Mouse (Mus musculus) urinary bladder, adult 18-20 months (tissue): Measurements from ENCODE around the gene Thap7.
"Not testable (repeated sequence)": the region's sequence is repeated elsewhere in the genome, so short reads cannot be mapped to it uniquely, and the experiment has no call there.

ENCODE experiments used
- DNase-seq, 2 experiments: peaks; one replicate each; pipeline ENCODE4 v3.0.0; 2022; ENCODE audit warnings: low spot score in 2 of 2, mixed read lengths in 2 of 2

Thap7 gene

GRCm38 (mm10) chr16:17530640-17531288 is at the start of gene Thap7:
TSS of gene Thap7 (minus strand) at chr16:17531136.
- DNase-seq: peak; percentile 92 to 94

GRCm38 (mm10) chr16:17576825-17577215 is 45.9 kb upstream of the Thap7 start:
- no peak for DNase-seq

GRCm38 (mm10) chr16:17575870-17576824 is 45.2 kb upstream of the Thap7 start:
- DNase-seq: peak; percentile 59 to 62

- no peak for DNase-seq
Observed at GRCm38 (mm10) chr16:17566186-17566585, 35.2 kb upstream of the Thap7 start.

GRCm38 (mm10) chr16:17564771-17565170 is 33.8 kb upstream of the Thap7 start:
- DNase-seq: no peak

- no peak for DNase-seq
Observed at GRCm38 (mm10) chr16:17564221-17564620, 33.3 kb upstream of the Thap7 start.

GRCm38 (mm10) chr16:17563580-17563979 is 32.6 kb upstream of the Thap7 start:
- DNase-seq: no peak

- peak in 1 of 2 experiments; percentile 11 for DNase-seq
Observed at GRCm38 (mm10) chr16:17561751-17562208, 30.8 kb upstream of the Thap7 start, which contains the start of gene P2rx6. TSS of gene P2rx6 (plus strand) at chr16:17561885.

- DNase-seq: peak; percentile 18 to 56
Observed at GRCm38 (mm10) chr16:17561128-17561750, 30.3 kb upstream of the Thap7 start, which contains the start of gene Lrrc74b. TSS of gene Lrrc74b (minus strand) at chr16:17561247.

GRCm38 (mm10) chr16:17559396-17560027 is 28.6 kb upstream of the Thap7 start:
- DNase-seq: no peak

- no peak for DNase-seq
Observed at GRCm38 (mm10) chr16:17558811-17559210, 27.9 kb upstream of the Thap7 start.

GRCm38 (mm10) chr16:17557947-17558480 is 27.1 kb upstream of the Thap7 start:
- peak; percentile 43 to 65 for DNase-seq

GRCm38 (mm10) chr16:17556907-17557306 is 26.0 kb upstream of the Thap7 start:
- no peak for DNase-seq

GRCm38 (mm10) chr16:17556180-17556579 is 25.2 kb upstream of the Thap7 start:
- DNase-seq: no peak

- DNase-seq: not testable (repeated sequence)
Observed at GRCm38 (mm10) chr16:17554702-17555101, 23.8 kb upstream of the Thap7 start.

GRCm38 (mm10) chr16:17553910-17554685 is 23.2 kb upstream of the Thap7 start:
- DNase-seq: no peak

GRCm38 (mm10) chr16:17552837-17553236 is 21.9 kb upstream of the Thap7 start:
- DNase-seq: no peak

GRCm38 (mm10) chr16:17542632-17543031 is 11.7 kb upstream of the Thap7 start:
- DNase-seq: no peak

- no peak for DNase-seq
Observed at GRCm38 (mm10) chr16:17536584-17536983, 5.6 kb upstream of the Thap7 start.

GRCm38 (mm10) chr16:17532676-17533329 is 1.9 kb upstream of the Thap7 start:
- no peak for DNase-seq
